Mouse (Mus musculus): ENCODE results near the gene Olfr998. TPM values are rescaled to one million over a fixed set of nuclear protein-coding genes. Genes with fewer than 3 reads are reported as not detected.

Gene Olfr998
- polyA plus RNA-seq (2014; fragmentation: Illumina TruSeq; extraction: RNeasy Lipid Tissue Mini Kit (QIAGEN cat#74804); ENCODE audit: low read depth, low replicate concordance): not detected

DNA sequence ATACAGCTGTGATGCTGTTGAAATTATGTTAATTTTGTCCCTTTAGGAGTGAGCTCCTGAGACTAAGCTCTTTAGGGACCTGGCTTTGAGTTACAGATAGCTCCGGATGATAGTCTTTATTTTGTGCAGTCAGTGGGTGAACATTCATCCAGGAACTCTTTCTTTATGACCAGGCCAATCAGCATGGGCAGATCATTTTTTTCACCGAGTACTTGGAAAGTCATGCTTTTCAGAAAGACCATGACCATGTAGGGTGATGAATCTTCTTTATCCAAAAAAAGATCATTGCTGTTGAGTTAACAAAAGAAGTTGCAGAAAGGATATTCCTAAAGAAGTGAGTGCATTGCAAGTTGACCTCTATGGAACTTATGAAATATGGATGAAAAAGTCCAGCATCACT lies at the start of gene Olfr998:
Gene Olfr998 (plus strand): TSS at position 301 of the 400 bp plus-strand sequence.

GRCm38 (mm10) chr2:85578915-85579314 lies 9.8 kb upstream of the Olfr998 start, which contains the start of gene Olfr996:
Gene Olfr996 (plus strand): TSS chr2:85579215.

GRCm38 (mm10) chr2:85611803-85612202 lies 23.1 kb downstream of the Olfr998 start, which contains the start of gene Olfr1000:
Gene Olfr1000 (minus strand): TSS chr2:85611903.

Other genes starting within 250 kb of the Olfr998 start
- gene Olfr987, start 249.6 kb upstream of the Olfr998 start, polyA plus RNA-seq (2014; fragmentation: Illumina TruSeq; extraction: RNeasy Lipid Tissue Mini Kit (QIAGEN cat#74804); ENCODE audit: low read depth, low replicate concordance): not detected
- not detected for gene Olfr988, start 225.7 kb upstream of the Olfr998 start, polyA plus RNA-seq (2014; fragmentation: Illumina TruSeq; extraction: RNeasy Lipid Tissue Mini Kit (QIAGEN cat#74804); ENCODE audit: low read depth, low replicate concordance)
- not detected for gene Olfr992, start 179.5 kb upstream of the Olfr998 start, polyA plus RNA-seq (2014; fragmentation: Illumina TruSeq; extraction: RNeasy Lipid Tissue Mini Kit (QIAGEN cat#74804); ENCODE audit: low read depth, low replicate concordance)
- gene Olfr993, start 174.1 kb upstream of the Olfr998 start, polyA plus RNA-seq (2014; fragmentation: Illumina TruSeq; extraction: RNeasy Lipid Tissue Mini Kit (QIAGEN cat#74804); ENCODE audit: low read depth, low replicate concordance): not detected
- not detected for gene Olfr994, start 152.5 kb upstream of the Olfr998 start, polyA plus RNA-seq (2014; fragmentation: Illumina TruSeq; extraction: RNeasy Lipid Tissue Mini Kit (QIAGEN cat#74804); ENCODE audit: low read depth, low replicate concordance)
- not detected for gene Olfr995, start 145.3 kb upstream of the Olfr998 start, polyA plus RNA-seq (2014; fragmentation: Illumina TruSeq; extraction: RNeasy Lipid Tissue Mini Kit (QIAGEN cat#74804); ENCODE audit: low read depth, low replicate concordance)
- gene 4833423E24Rik, start 69.9 kb upstream of the Olfr998 start, polyA plus RNA-seq (2014; fragmentation: Illumina TruSeq; extraction: RNeasy Lipid Tissue Mini Kit (QIAGEN cat#74804); ENCODE audit: low read depth, low replicate concordance): not detected
- not detected for gene Olfr996, start 9.7 kb upstream of the Olfr998 start, polyA plus RNA-seq (2014; fragmentation: Illumina TruSeq; extraction: RNeasy Lipid Tissue Mini Kit (QIAGEN cat#74804); ENCODE audit: low read depth, low replicate concordance)
- gene Olfr1000, start 23.0 kb downstream of the Olfr998 start, polyA plus RNA-seq (2014; fragmentation: Illumina TruSeq; extraction: RNeasy Lipid Tissue Mini Kit (QIAGEN cat#74804); ENCODE audit: low read depth, low replicate concordance): not detected
- not detected for gene Olfr1002, start 61.8 kb downstream of the Olfr998 start, polyA plus RNA-seq (2014; fragmentation: Illumina TruSeq; extraction: RNeasy Lipid Tissue Mini Kit (QIAGEN cat#74804); ENCODE audit: low read depth, low replicate concordance)
- gene Olfr154, start 75.5 kb downstream of the Olfr998 start, polyA plus RNA-seq (2014; fragmentation: Illumina TruSeq; extraction: RNeasy Lipid Tissue Mini Kit (QIAGEN cat#74804); ENCODE audit: low read depth, low replicate concordance): not detected
- gene Olfr1006, start 89.8 kb downstream of the Olfr998 start, polyA plus RNA-seq (2014; fragmentation: Illumina TruSeq; extraction: RNeasy Lipid Tissue Mini Kit (QIAGEN cat#74804); ENCODE audit: low read depth, low replicate concordance): not detected
- not detected for gene Olfr1008, start 100.5 kb downstream of the Olfr998 start, polyA plus RNA-seq (2014; fragmentation: Illumina TruSeq; extraction: RNeasy Lipid Tissue Mini Kit (QIAGEN cat#74804); ENCODE audit: low read depth, low replicate concordance)
- gene Olfr1009, start 126.5 kb downstream of the Olfr998 start, polyA plus RNA-seq (2014; fragmentation: Illumina TruSeq; extraction: RNeasy Lipid Tissue Mini Kit (QIAGEN cat#74804); ENCODE audit: low read depth, low replicate concordance): not detected
- gene Olfr1012, start 173.8 kb downstream of the Olfr998 start, polyA plus RNA-seq (2014; fragmentation: Illumina TruSeq; extraction: RNeasy Lipid Tissue Mini Kit (QIAGEN cat#74804); ENCODE audit: low read depth, low replicate concordance): not detected
- not detected for gene Olfr1013, start 178.2 kb downstream of the Olfr998 start, polyA plus RNA-seq (2014; fragmentation: Illumina TruSeq; extraction: RNeasy Lipid Tissue Mini Kit (QIAGEN cat#74804); ENCODE audit: low read depth, low replicate concordance)
- not detected for gene Olfr1014, start 183.8 kb downstream of the Olfr998 start, polyA plus RNA-seq (2014; fragmentation: Illumina TruSeq; extraction: RNeasy Lipid Tissue Mini Kit (QIAGEN cat#74804); ENCODE audit: low read depth, low replicate concordance)
- gene Olfr1015, start 193.1 kb downstream of the Olfr998 start, polyA plus RNA-seq (2014; fragmentation: Illumina TruSeq; extraction: RNeasy Lipid Tissue Mini Kit (QIAGEN cat#74804); ENCODE audit: low read depth, low replicate concordance): not detected
- not detected for gene Olfr1016, start 213.6 kb downstream of the Olfr998 start, polyA plus RNA-seq (2014; fragmentation: Illumina TruSeq; extraction: RNeasy Lipid Tissue Mini Kit (QIAGEN cat#74804); ENCODE audit: low read depth, low replicate concordance)
- gene Olfr1018, start 229.5 kb downstream of the Olfr998 start, polyA plus RNA-seq (2014; fragmentation: Illumina TruSeq; extraction: RNeasy Lipid Tissue Mini Kit (QIAGEN cat#74804); ENCODE audit: low read depth, low replicate concordance): not detected